Mouse (Mus musculus) limb, embryonic 12.5 days (tissue): ENCODE measurements around the gene Cyb5r1. TPM values are rescaled to one million over a fixed set of nuclear protein-coding genes. Genes with fewer than 3 reads are reported as not detected.

Experiments used
- ATAC-seq: fragments of 200-750 bp; cut with Nextera tagmentation; 2 replicates; pipeline ENCODE4 v1.8.0; 2017; ENCODE audit warnings: low read depth, moderate TSS enrichment; ENCODE audit not compliant: insufficient number of reproducible peaks, insufficient read depth, low FRiP score, low TSS enrichment
- H3K27ac ChIP-seq: fragments of 300-500 bp; sonication (generic); 2 replicates; pipeline ENCODE4 v1.5.1; 2016; ENCODE audit warnings: mild to moderate bottlenecking, moderate library complexity
- H3K27me3 ChIP-seq: fragments of 300-500 bp; sonication (generic); 2 replicates; pipeline ENCODE4 v1.6.1; 2016; ENCODE audit warnings: mild to moderate bottlenecking, moderate library complexity
- H3K36me3 ChIP-seq: fragments of 300-500 bp; sonication (generic); 2 replicates; pipeline ENCODE4 v1.6.1; 2016; ENCODE audit warnings: mild to moderate bottlenecking, moderate library complexity
- H3K4me1 ChIP-seq: fragments of 300-500 bp; sonication (generic); replicated peaks from 2 replicates; pipeline ENCODE4 v1.6.1; 2016
- H3K4me2 ChIP-seq: fragments of 300-500 bp; sonication (generic); 2 replicates; pipeline ENCODE4 v1.6.1; 2016; ENCODE audit warnings: mild to moderate bottlenecking, moderate library complexity
- H3K4me3 ChIP-seq: fragments of 300-500 bp; sonication (generic); replicated peaks from 2 replicates; pipeline ENCODE4 v1.5.1; 2016; ENCODE audit warnings: mild to moderate bottlenecking
- H3K9ac ChIP-seq: fragments of 300-500 bp; sonication (generic); replicated peaks from 2 replicates; pipeline ENCODE4 v1.6.1; 2016; ENCODE audit warnings: mild to moderate bottlenecking, moderate library complexity
- H3K9me3 ChIP-seq: fragments of 300-500 bp; sonication (generic); 2 replicates; pipeline ENCODE4 v1.6.1; 2016; ENCODE audit warnings: mild to moderate bottlenecking, moderate library complexity
- WGBS: fragments of 180-500 bp; shearing (Covaris S2); methylation state at CpG from one replicate; pipeline ENCODE4 v1.1.7; 2016; 5-methylcytosine and 5-hydroxymethylcytosine counted together
- polyA plus RNA-seq: library from polyadenylated mRNA; unstranded; fragments of >200 nt; fragmentation: Nextera tagmentation; extraction: Ambion mirVana; gene quantifications from 2 replicates; pipeline ENCODE4 v1.2.1, GENCODE M21; 2016

Gene Cyb5r1
- polyA plus RNA-seq, result 42.6 and 44.0 TPM in 2 replicates

GRCm38 (mm10) chr1:134405509-134406413, at the start of gene Cyb5r1:
TSS of gene Cyb5r1 (plus strand) at chr1:134405559.
- H3K4me2 ChIP-seq, result peak within 1 kb of the TSS; percentile 82
- peak within 1 kb of the TSS; percentile 74 for H3K27ac ChIP-seq
- no peaks in the 10 kb centered on the region for H3K9me3 ChIP-seq
- peaks cover 31% of the 10 kb centered on the region for H3K36me3 ChIP-seq
- H3K4me1 ChIP-seq, result peaks cover 10% of the 10 kb centered on the region
- peak; percentile 99 for ATAC-seq
- H3K27me3 ChIP-seq, result no peaks in the 10 kb centered on the region
- H3K9ac ChIP-seq, result peak within 1 kb of the TSS; percentile 71
- peak within 1 kb of the TSS; percentile 79 for H3K4me3 ChIP-seq
- WGBS, result under 1% methylated on average over 43 of the region's 43 CpGs

GRCm38 (mm10) chr1:134357461-134357860, 47.9 kb upstream of the Cyb5r1 start:
- H3K27ac ChIP-seq, result no peak overlapping the region
- WGBS, result over 99% methylated on average over 4 of the region's 4 CpGs
- H3K4me2 ChIP-seq, result no peak overlapping the region
- no peaks in the 10 kb centered on the region for H3K27me3 ChIP-seq
- H3K36me3 ChIP-seq, result peaks cover 73% of the 10 kb centered on the region
- no peaks in the 10 kb centered on the region for H3K9me3 ChIP-seq
- no peak overlapping the region for H3K4me3 ChIP-seq
- peaks cover 8% of the 10 kb centered on the region for H3K4me1 ChIP-seq
- ATAC-seq, result no peak
- no peak overlapping the region for H3K9ac ChIP-seq

GRCm38 (mm10) chr1:134360656-134361055, 44.7 kb upstream of the Cyb5r1 start:
- Histone ChIP-seq H3K9ac (peak overlapping the region; percentile 94), H3K9me3 (no peaks in the 10 kb centered on the region), H3K27me3 (no peaks in the 10 kb centered on the region), H3K27ac (no peak overlapping the region), H3K4me1 (peaks cover 8% of the 10 kb centered on the region), H3K36me3 (peaks cover 41% of the 10 kb centered on the region), H3K4me2 (peak overlapping the region; percentile 80), H3K4me3 (peak overlapping the region; percentile 92)
- WGBS, result 84% methylated on average over 7 of the region's 7 CpGs
- ATAC-seq, result no peak

GRCm38 (mm10) chr1:134361195-134361856, 44.0 kb upstream of the Cyb5r1 start:
- Histone ChIP-seq H3K4me3 (peak overlapping the region; percentile 92), H3K4me1 (peaks cover 8% of the 10 kb centered on the region), H3K27me3 (no peaks in the 10 kb centered on the region), H3K27ac (peak overlapping the region; percentile 80; the same call in 1 of the 2 replicates), H3K9me3 (no peaks in the 10 kb centered on the region), H3K4me2 (peak overlapping the region; percentile 80), H3K36me3 (peaks cover 35% of the 10 kb centered on the region), H3K9ac (peak overlapping the region; percentile 94)
- ATAC-seq, result peak; percentile 89
- WGBS, result 2% methylated on average over 33 of the region's 44 CpGs

GRCm38 (mm10) chr1:134361857-134362212, 43.5 kb upstream of the Cyb5r1 start, which contains the start of gene Tmem183a:
TSS of gene Tmem183a (minus strand) at chr1:134361979.
- H3K9ac ChIP-seq, result peak within 1 kb of the TSS; percentile 94
- no peaks in the 10 kb centered on the region for H3K27me3 ChIP-seq
- peaks cover 8% of the 10 kb centered on the region for H3K4me1 ChIP-seq
- peak within 1 kb of the TSS; percentile 80 for H3K27ac ChIP-seq
- H3K4me2 ChIP-seq, result peak within 1 kb of the TSS; percentile 80
- H3K36me3 ChIP-seq, result peaks cover 34% of the 10 kb centered on the region
- no peaks in the 10 kb centered on the region for H3K9me3 ChIP-seq
- ATAC-seq, result peak; percentile 96
- H3K4me3 ChIP-seq, result peak within 1 kb of the TSS; percentile 92
- under 1% methylated on average over 38 of the region's 38 CpGs for WGBS

GRCm38 (mm10) chr1:134363194-134363593, 42.2 kb upstream of the Cyb5r1 start:
- ATAC-seq, result no peak
- 68% methylated on average over 4 of the region's 4 CpGs for WGBS
- H3K4me3 ChIP-seq, result no peak overlapping the region

GRCm38 (mm10) chr1:134365491-134365890, 39.9 kb upstream of the Cyb5r1 start:
- H3K27ac ChIP-seq, result no peak overlapping the region
- peaks cover 7% of the 10 kb centered on the region for H3K4me1 ChIP-seq
- 0 out of 2 replicates have a peak, but pooled peaks cover 2% of the 10 kb centered on the region for H3K36me3 ChIP-seq
- H3K27me3 ChIP-seq, result no peaks in the 10 kb centered on the region
- H3K4me3 ChIP-seq, result no peak overlapping the region
- WGBS, result 68% methylated on average over 5 of the region's 5 CpGs
- no peak for ATAC-seq
- no peak overlapping the region for H3K9ac ChIP-seq
- H3K9me3 ChIP-seq, result no peaks in the 10 kb centered on the region
- H3K4me2 ChIP-seq, result no peak overlapping the region

More at GRCm38 (mm10) chr1:134363194-134363593, 42.2 kb upstream of the Cyb5r1 start:
- Histone ChIP-seq H3K27me3 (no peaks in the 10 kb centered on the region), H3K4me1 (peaks cover 8% of the 10 kb centered on the region), H3K9ac (no peak overlapping the region), H3K9me3 (no peaks in the 10 kb centered on the region), H3K27ac (no peak overlapping the region), H3K36me3 (peaks cover 23% of the 10 kb centered on the region), H3K4me2 (no peak overlapping the region)

- 54% methylated on average over 9 of the region's 9 CpGs for WGBS
- no peak overlapping the region for H3K27ac ChIP-seq
- no peaks in the 10 kb centered on the region for H3K9me3 ChIP-seq
- H3K4me2 ChIP-seq, result no peak overlapping the region
- H3K27me3 ChIP-seq, result no peaks in the 10 kb centered on the region
- no peaks in the 10 kb centered on the region for H3K36me3 ChIP-seq
- no peak overlapping the region for H3K4me3 ChIP-seq
- H3K9ac ChIP-seq, result no peak overlapping the region
- no peak for ATAC-seq
- H3K4me1 ChIP-seq, result no peaks in the 10 kb centered on the region
These were observed 36.5 kb upstream of the Cyb5r1 start for GRCm38 (mm10) chr1:134368777-134369337.

- Histone ChIP-seq H3K9ac (no peak overlapping the region), H3K27me3 (no peaks in the 10 kb centered on the region), H3K36me3 (no peaks in the 10 kb centered on the region), H3K4me1 (no peaks in the 10 kb centered on the region), H3K27ac (no peak overlapping the region), H3K4me2 (no peak overlapping the region), H3K9me3 (no peaks in the 10 kb centered on the region), H3K4me3 (no peak overlapping the region)
- 65% methylated on average over 2 of the region's 2 CpGs for WGBS
- ATAC-seq, result no peak
These were observed 31.2 kb upstream of the Cyb5r1 start for GRCm38 (mm10) chr1:134374124-134374523.

GRCm38 (mm10) chr1:134381051-134381450, 24.3 kb upstream of the Cyb5r1 start:
- H3K4me2 ChIP-seq, result 0 out of 2 replicates have a peak overlapping the region, but pooled peaks have one; percentile 56
- H3K4me1 ChIP-seq, result peaks cover 3% of the 10 kb centered on the region; the same call in 1 of the 2 replicates
- 66% methylated on average over 2 of the region's 2 CpGs for WGBS

More at GRCm38 (mm10) chr1:134381051-134381450, 24.3 kb upstream of the Cyb5r1 start:
- Histone ChIP-seq H3K27me3 (peaks cover 7% of the 10 kb centered on the region; the same call in 1 of the 2 replicates), H3K4me3 (no peak overlapping the region), H3K27ac (no peak overlapping the region), H3K9ac (no peak overlapping the region), H3K9me3 (no peaks in the 10 kb centered on the region), H3K36me3 (no peaks in the 10 kb centered on the region)
- ATAC-seq, result no peak
